Mouse (Mus musculus) ES-E14 (cell line): ENCODE measurements at regions not wholly inside any gene's neighbourhood (a gene's known extent, or its start where the extent isn't known, plus 50 kb on each side); places are given as distances from the start of the nearest gene placed in this dataset.

Experiments used
- DNase-seq: peaks from one replicate; pipeline ENCODE4 v3.0.0-alpha.2; 2013; ENCODE audit warnings: low read depth, low spot score
- H3K27ac ChIP-seq: 2 replicates; pipeline ENCODE4 v1.5.1; 2012; ENCODE audit warnings: low read depth, mild to moderate bottlenecking, low read length, moderate library complexity, mixed read lengths; ENCODE audit not compliant: poor library complexity, insufficient read depth, severe bottlenecking
- H3K36me3 ChIP-seq: 2 replicates; pipeline ENCODE4 v1.6.1; 2012; ENCODE audit warnings: mild to moderate bottlenecking, low read length, moderate library complexity, mixed read lengths; ENCODE audit not compliant: control insufficient read depth, poor library complexity, insufficient read depth, severe bottlenecking
- H3K4me1 ChIP-seq, 2 experiments: fragments of 150-350 bp in 1 of 2; sonication (generic) in 1 of 2; 2 replicates each; pipeline ENCODE4 v1.6.1; 2012; ENCODE audit warnings: low read length in 2 of 2, mild to moderate bottlenecking in 1 of 2, mixed read lengths in 1 of 2; ENCODE audit not compliant: control insufficient read depth in 2 of 2, insufficient read depth in 2 of 2, poor library complexity in 1 of 2
- H3K4me3 ChIP-seq, 2 experiments: fragments of 150-350 bp in 1 of 2; sonication (generic) in 1 of 2; 2 replicates each; pipeline ENCODE4 v1.5.1; 2012; ENCODE audit warnings: low read length in 2 of 2, low read depth in 1 of 2, mild to moderate bottlenecking in 1 of 2, mixed read lengths in 1 of 2; ENCODE audit not compliant: insufficient read depth in 1 of 2, poor library complexity in 1 of 2, severe bottlenecking in 1 of 2
- H3K9ac ChIP-seq: 2 replicates; pipeline ENCODE4 v1.6.1; 2012; ENCODE audit warnings: low read depth, mild to moderate bottlenecking, low read length, mixed read lengths; ENCODE audit not compliant: poor library complexity, insufficient read depth, severe bottlenecking
- H3K9me3 ChIP-seq: fragments of 150-350 bp; sonication (generic); 2 replicates; pipeline ENCODE4 v1.6.1; 2012; ENCODE audit warnings: low read depth, mild to moderate bottlenecking, low read length; ENCODE audit not compliant: control insufficient read depth, insufficient read depth
- CHD2 ChIP-seq: IDR thresholded peaks from 2 replicates; pipeline ENCODE4 v1.6.1; 2014; ENCODE audit warnings: mild to moderate bottlenecking, low read depth, low read length, inconsistent platforms
- HCFC1 ChIP-seq: IDR thresholded peaks from 2 replicates; pipeline ENCODE4 v1.6.1; 2012; ENCODE audit warnings: low read length, inconsistent platforms, borderline replicate concordance; ENCODE audit not compliant: insufficient read depth
- MAFK ChIP-seq: IDR thresholded peaks from 2 replicates; pipeline ENCODE4 v1.6.1; 2014; ENCODE audit warnings: mild to moderate bottlenecking, low read depth, low read length, inconsistent platforms; ENCODE audit not compliant: insufficient read depth
- ZC3H11A ChIP-seq: IDR thresholded peaks from 2 replicates; pipeline ENCODE4 v1.6.1; 2012; ENCODE audit warnings: low read depth, mild to moderate bottlenecking, inconsistent platforms, low read length, borderline replicate concordance
- ZNF384 ChIP-seq: IDR thresholded peaks from 2 replicates; pipeline ENCODE4 v1.6.1; 2012; ENCODE audit warnings: low read depth, low read length, inconsistent platforms
- in situ Hi-C, 2 experiments: fragments of 600-800 bp; cut with MboI; formaldehyde crosslinking; loops; one replicate each; pipeline ENCODE4 v1.15.1; 2025; ENCODE audit warnings: low sequenced_read_pairs in 2 of 2, inconsistent platforms in 1 of 2; ENCODE audit not compliant: unreplicated experiment in 2 of 2

DNA sequence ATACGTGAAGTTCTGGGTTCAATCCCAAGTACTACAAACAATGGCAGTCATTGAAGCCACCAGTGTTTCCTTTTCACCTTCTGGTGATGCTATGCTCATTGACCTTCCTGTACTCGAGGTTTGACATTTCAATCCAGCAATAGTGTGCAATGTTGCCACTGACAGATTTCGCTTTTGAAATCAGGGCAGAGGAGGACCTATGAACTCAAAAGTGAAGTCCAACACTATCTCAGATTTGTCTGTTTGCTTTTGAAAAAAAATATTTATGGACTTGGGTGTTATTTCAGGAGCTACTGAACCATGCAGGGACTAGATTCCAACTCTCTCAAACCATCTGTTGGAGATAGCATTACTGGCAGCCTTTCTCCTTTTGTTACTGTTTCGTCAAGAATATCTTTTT, 248.4 kb upstream of the Gm765 start:
- Histone ChIP-seq H3K4me3 (no peak overlapping the region), H3K4me1 (no peaks in the 10 kb centered on the region), H3K9ac (no peak overlapping the region), H3K27ac (no peak overlapping the region), H3K36me3 (no peaks in the 10 kb centered on the region), H3K9me3 (no peaks in the 10 kb centered on the region)
- in situ Hi-C loops = no loop called here
- no peak for DNase-seq
- no peak for TF ChIP-seq ZC3H11A

DNA sequence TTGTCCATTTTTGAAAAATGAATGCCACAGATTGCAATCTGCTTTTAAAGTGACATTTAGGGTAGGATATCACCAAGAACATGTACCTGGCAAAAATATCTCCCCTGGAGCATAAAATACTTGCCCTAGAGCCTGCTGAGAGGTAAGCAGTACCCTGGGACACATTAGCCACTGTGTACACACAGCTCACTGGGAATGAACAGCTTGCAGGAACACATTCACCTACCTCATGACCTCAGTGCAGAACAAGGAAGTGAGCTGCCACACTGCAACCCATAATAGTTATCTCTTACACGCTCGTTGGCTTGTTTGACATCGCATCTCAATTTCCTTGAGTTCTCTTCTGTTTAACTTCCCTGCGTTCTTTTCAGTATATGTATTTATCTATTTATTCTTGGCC, 246.4 kb upstream of the Gm765 start:
- TF ChIP-seq ZC3H11A (no peak), MAFK (no peak), ZNF384 (no peak), CHD2 (no peak), HCFC1 (no peak)
- in situ Hi-C loops = no loop called here

DNA sequence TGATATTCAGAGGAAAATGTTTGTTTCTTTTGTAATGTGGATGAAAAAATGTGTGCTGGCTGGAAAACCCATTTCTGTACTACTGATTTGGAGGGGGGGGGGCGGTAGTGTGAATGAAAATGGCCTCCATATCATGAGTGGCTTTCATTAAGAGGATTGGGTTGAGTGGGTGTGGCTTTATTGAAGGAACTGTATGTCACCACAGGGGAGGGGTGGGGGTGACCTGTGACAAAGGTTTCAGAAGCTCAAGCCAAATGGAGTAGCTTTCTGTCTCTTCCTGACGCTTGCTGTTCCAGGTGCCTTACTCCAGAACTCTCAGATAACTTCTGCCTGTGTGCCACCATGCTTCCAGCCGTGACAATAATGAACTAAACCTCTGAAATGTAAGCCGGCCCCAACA, 242.0 kb upstream of the Gm765 start:
- TF ChIP-seq MAFK = no peak
- no peak for TF ChIP-seq HCFC1
- no peak for TF ChIP-seq CHD2
- TF ChIP-seq ZNF384 = no peak
- no peak for TF ChIP-seq ZC3H11A
- DNase-seq = peak; percentile 16
- Histone ChIP-seq H3K36me3 (no peaks in the 10 kb centered on the region), H3K4me3 (no peak overlapping the region), H3K9me3 (no peaks in the 10 kb centered on the region), H3K4me1 (peaks cover 0 to 10% of the 10 kb centered on the region in 2 experiments; a peak in 2 of 4 replicates), H3K27ac (no peak overlapping the region), H3K9ac (no peak overlapping the region)
- in situ Hi-C loops = no loop called here

More for the DNA sequence above, 246.4 kb upstream of the Gm765 start:
- H3K9ac ChIP-seq = no peak overlapping the region
- no peak for DNase-seq
- no peak overlapping the region for H3K27ac ChIP-seq
- no peaks in the 10 kb centered on the region for H3K36me3 ChIP-seq
- no peaks in the 10 kb centered on the region for H3K9me3 ChIP-seq
- no peak overlapping the region for H3K4me3 ChIP-seq
- peaks cover 0 to 2% of the 10 kb centered on the region in 2 experiments; a peak in 1 of 4 replicates for H3K4me1 ChIP-seq

DNA sequence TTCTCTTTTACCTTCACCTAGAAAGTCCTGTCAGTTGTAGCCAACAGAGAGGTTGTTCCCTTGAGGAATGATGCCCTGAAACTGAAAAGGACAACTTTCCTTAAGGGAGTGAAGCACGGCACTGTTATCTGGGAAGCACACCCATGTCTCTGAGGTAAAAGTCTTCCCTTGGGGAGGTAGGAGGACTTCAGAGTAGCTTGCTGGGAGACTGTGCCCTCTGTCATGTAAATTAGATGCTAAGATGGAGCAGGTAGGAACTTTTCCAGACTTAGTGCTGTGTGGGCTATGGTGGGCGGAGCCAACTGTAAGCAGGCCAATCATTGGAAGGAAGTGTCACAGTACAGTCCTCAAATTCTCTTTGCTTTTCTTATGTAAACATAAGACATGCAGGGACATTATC, 240.3 kb upstream of the Gm765 start:
- Histone ChIP-seq H3K9me3 (no peaks in the 10 kb centered on the region), H3K27ac (no peak overlapping the region), H3K9ac (no peak overlapping the region), H3K36me3 (no peaks in the 10 kb centered on the region), H3K4me3 (no peak overlapping the region), H3K4me1 (peaks cover 0 to 10% of the 10 kb centered on the region in 2 experiments; a peak in 2 of 4 replicates)
- TF ChIP-seq CHD2 (no peak), ZC3H11A (no peak), MAFK (no peak), HCFC1 (no peak), ZNF384 (no peak)
- in situ Hi-C loops = no loop called here
- peak; percentile 59 for DNase-seq

DNA sequence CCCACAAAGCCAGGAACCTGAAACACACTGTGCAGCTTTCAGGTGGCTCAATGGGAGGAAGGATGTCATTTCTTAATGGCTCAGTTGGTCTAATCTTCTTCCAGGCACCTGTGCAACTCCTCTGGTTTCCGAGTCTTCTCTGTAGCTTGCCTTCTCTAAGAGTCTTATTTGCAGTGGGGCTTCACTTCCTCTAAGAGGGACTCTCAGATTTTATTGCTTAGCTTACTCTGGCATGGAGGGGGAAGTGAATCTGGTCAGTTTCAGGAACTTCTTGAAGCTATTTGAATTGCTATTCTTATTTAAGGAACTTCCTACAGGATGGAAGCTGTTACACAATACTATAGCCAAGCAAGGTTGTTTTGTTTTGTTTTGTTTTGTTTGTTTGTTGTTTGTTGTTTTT, 232.7 kb upstream of the Gm765 start:
- no peak for DNase-seq
- in situ Hi-C loops = no loop called here
- H3K4me1 ChIP-seq = 0 out of 4 replicates have a peak, but pooled peaks cover 0 to 3% of the 10 kb centered on the region in 2 experiments
- no peaks in the 10 kb centered on the region for H3K36me3 ChIP-seq
- H3K9me3 ChIP-seq = no peaks in the 10 kb centered on the region
- H3K9ac ChIP-seq = no peak overlapping the region
- no peak overlapping the region for H3K27ac ChIP-seq
- H3K4me3 ChIP-seq = no peak overlapping the region
- TF ChIP-seq CHD2 (no peak), MAFK (no peak), HCFC1 (no peak), ZC3H11A (no peak), ZNF384 (no peak)
